In genomic region chr2:85804501-85804900, GRCm38 (mm10) we compare ENCODE assay signal across 31 mouse cellular contexts. TPM values are rescaled to one million over a fixed set of nuclear protein-coding genes. Genes with fewer than 3 reads are reported as not detected.
"Had no signal": no experiment of that assay in that cellular context is flagged by ENCODE, and none has a peak within 500 bp of the region (broad histone marks: within the 10 kb centered on the region; RNA-seq: fewer than 3 reads in every experiment).

No protein-coding gene starts in this region.

- H3K27ac ChIP-seq: limb, embryonic 12.5 days; liver, embryonic 12.5 days; liver, embryonic 15.5 days; lung, embryonic 15.5 days; neural tube, embryonic 12.5 days; neural tube, embryonic 15.5 days; stomach, postnatal 0 days had no signal

- H3K36me3 ChIP-seq: limb, embryonic 12.5 days; liver, embryonic 12.5 days; liver, embryonic 15.5 days; lung, embryonic 15.5 days; neural tube, embryonic 12.5 days; neural tube, embryonic 15.5 days had no signal

- H3K9me3 ChIP-seq: limb, embryonic 12.5 days; liver, embryonic 12.5 days; liver, embryonic 15.5 days; lung, embryonic 15.5 days; megakaryocyte, embryonic 14.5 days; neural tube, embryonic 12.5 days; neural tube, embryonic 15.5 days had no signal

- H3K4me3 ChIP-seq: limb, embryonic 12.5 days; liver, embryonic 12.5 days; liver, embryonic 15.5 days; lung, embryonic 15.5 days; megakaryocyte, embryonic 14.5 days; neural tube, embryonic 12.5 days; neural tube, embryonic 15.5 days had no signal

- H3K27me3 ChIP-seq: limb, embryonic 12.5 days; liver, embryonic 12.5 days; liver, embryonic 15.5 days; lung, embryonic 15.5 days; megakaryocyte, embryonic 14.5 days; neural tube, embryonic 12.5 days; neural tube, embryonic 15.5 days had no signal

- DNase-seq: kidney, adult 18-20 months; kidney, adult 9 months; kidney, postnatal 14 days; kidney, postnatal 4 days; liver; lung, adult 18-20 months; lung, postnatal 10 days; lung, postnatal 36 days; midbrain, embryonic 14.5 days; right cerebral cortex, adult 18-20 months; right cerebral cortex, postnatal 14 days; right cerebral cortex, postnatal 4 days; thymus, adult 2 months; thymus, postnatal 14 days; thymus, postnatal 4 days had no signal

- H3K4me1 ChIP-seq: limb, embryonic 12.5 days; liver, embryonic 12.5 days; liver, embryonic 15.5 days; lung, embryonic 15.5 days; megakaryocyte, embryonic 14.5 days; neural tube, embryonic 12.5 days; neural tube, embryonic 15.5 days had no signal

- H3K9ac ChIP-seq: limb, embryonic 12.5 days; liver, embryonic 12.5 days; liver, embryonic 15.5 days; lung, embryonic 15.5 days; neural tube, embryonic 12.5 days; neural tube, embryonic 15.5 days had no signal

- H3K4me2 ChIP-seq: limb, embryonic 12.5 days; liver, embryonic 12.5 days; liver, embryonic 15.5 days; lung, embryonic 15.5 days; midbrain, embryonic 11.5 days; neural tube, embryonic 12.5 days; neural tube, embryonic 15.5 days had no signal

- ATAC-seq: liver, embryonic 12.5 days had no signal

RNA-seq across cellular contexts. Expression of gene Olfr1016, which starts 2.2 kb away (rescaled TPM):
- total RNA-seq: layer of hippocampus, adult 18-20 months; layer of hippocampus, postnatal 14 days; left cerebral cortex, adult 18-20 months; left cerebral cortex, postnatal 25 days; midbrain, postnatal 0 days had no signal
- polyA plus RNA-seq: kidney, embryonic 16.5 days; limb, embryonic 12.5 days; liver, embryonic 12.5 days; liver, embryonic 15.5 days; lung, embryonic 15.5 days; midbrain, embryonic 11.5 days; midbrain, embryonic 14.5 days; midbrain, postnatal 0 days; neural tube, embryonic 12.5 days; neural tube, embryonic 15.5 days; stomach, embryonic 14.5 days; stomach, postnatal 0 days; thymus, adult 2 months had no signal

RNA-seq across cellular contexts. Expression of gene Olfr1018, which starts 13.8 kb away (rescaled TPM):
- total RNA-seq: layer of hippocampus, adult 18-20 months; layer of hippocampus, postnatal 14 days; left cerebral cortex, adult 18-20 months; left cerebral cortex, postnatal 25 days; midbrain, postnatal 0 days had no signal
- polyA plus RNA-seq: kidney, embryonic 16.5 days; limb, embryonic 12.5 days; liver, embryonic 12.5 days; liver, embryonic 15.5 days; lung, embryonic 15.5 days; midbrain, embryonic 11.5 days; midbrain, embryonic 14.5 days; midbrain, postnatal 0 days; neural tube, embryonic 12.5 days; neural tube, embryonic 15.5 days; stomach, embryonic 14.5 days; stomach, postnatal 0 days; thymus, adult 2 months had no signal

RNA-seq across cellular contexts. Expression of gene Olfr1015, which starts 22.7 kb away (rescaled TPM):
- total RNA-seq: layer of hippocampus, adult 18-20 months; layer of hippocampus, postnatal 14 days; left cerebral cortex, adult 18-20 months; left cerebral cortex, postnatal 25 days; midbrain, postnatal 0 days had no signal
- polyA plus RNA-seq: kidney, embryonic 16.5 days; limb, embryonic 12.5 days; liver, embryonic 12.5 days; liver, embryonic 15.5 days; lung, embryonic 15.5 days; midbrain, embryonic 11.5 days; midbrain, embryonic 14.5 days; midbrain, postnatal 0 days; neural tube, embryonic 12.5 days; neural tube, embryonic 15.5 days; stomach, embryonic 14.5 days; stomach, postnatal 0 days; thymus, adult 2 months had no signal

RNA-seq across cellular contexts. Expression of gene Olfr1014, which starts 32.0 kb away (rescaled TPM):
- total RNA-seq: layer of hippocampus, adult 18-20 months; layer of hippocampus, postnatal 14 days; left cerebral cortex, adult 18-20 months; left cerebral cortex, postnatal 25 days; midbrain, postnatal 0 days had no signal
- polyA plus RNA-seq: kidney, embryonic 16.5 days; limb, embryonic 12.5 days; liver, embryonic 12.5 days; liver, embryonic 15.5 days; lung, embryonic 15.5 days; midbrain, embryonic 11.5 days; midbrain, embryonic 14.5 days; midbrain, postnatal 0 days; neural tube, embryonic 12.5 days; neural tube, embryonic 15.5 days; stomach, embryonic 14.5 days; stomach, postnatal 0 days; thymus, adult 2 months had no signal

RNA-seq across cellular contexts. Expression of gene Olfr1013, which starts 37.6 kb away (rescaled TPM):
- total RNA-seq: layer of hippocampus, adult 18-20 months; layer of hippocampus, postnatal 14 days; left cerebral cortex, adult 18-20 months; left cerebral cortex, postnatal 25 days; midbrain, postnatal 0 days had no signal
- polyA plus RNA-seq: kidney, embryonic 16.5 days; limb, embryonic 12.5 days; liver, embryonic 12.5 days; liver, embryonic 15.5 days; lung, embryonic 15.5 days; midbrain, embryonic 11.5 days; midbrain, embryonic 14.5 days; midbrain, postnatal 0 days; neural tube, embryonic 12.5 days; neural tube, embryonic 15.5 days; stomach, embryonic 14.5 days; stomach, postnatal 0 days; thymus, adult 2 months had no signal
